Mouse (Mus musculus) myocyte (in vitro differentiated cells): ENCODE data around the gene Inip.

Experiments
- MYOG ChIP-seq, 3 experiments: IDR thresholded peaks; one replicate each; pipeline ENCODE4 v1.6.1; 2011; ENCODE audit warnings: control low read depth in 2 of 3, low read depth in 2 of 3, mild to moderate bottlenecking in 2 of 3; ENCODE audit not compliant: insufficient read length in 2 of 3, control insufficient read depth in 1 of 3, insufficient read depth in 1 of 3
- POLR2A ChIP-seq: IDR thresholded peaks from one replicate; pipeline ENCODE4 v1.6.1; 2011; ENCODE audit warnings: low read depth, mild to moderate bottlenecking, control low read depth, moderate library complexity; ENCODE audit not compliant: insufficient read length
- REST ChIP-seq: IDR thresholded peaks from one replicate; pipeline ENCODE4 v1.6.1; 2011; ENCODE audit warnings: mild to moderate bottlenecking, control low read depth, moderate library complexity; ENCODE audit not compliant: insufficient read depth, insufficient read length
- USF1 ChIP-seq: IDR thresholded peaks from one replicate; pipeline ENCODE4 v1.6.1; 2011; ENCODE audit warnings: low read depth, mild to moderate bottlenecking, control low read depth, moderate library complexity

DNA sequence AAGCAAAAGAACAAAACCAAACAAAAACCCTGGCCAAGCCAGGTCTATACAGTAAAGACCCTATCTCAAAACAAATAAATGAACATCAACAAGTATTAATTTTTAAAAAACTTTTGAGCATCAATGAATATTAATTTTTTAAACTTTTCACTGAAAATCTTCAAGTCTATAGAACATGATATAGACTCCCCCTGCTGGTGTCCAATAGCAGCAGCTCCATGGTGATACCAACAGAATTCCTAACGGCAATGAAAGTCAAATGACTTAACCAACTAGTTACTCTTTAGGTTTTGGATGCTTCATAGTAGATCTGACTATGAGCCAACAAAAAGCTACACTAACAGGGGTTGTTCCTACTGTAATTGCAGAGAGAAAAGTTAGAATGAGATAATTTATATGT, 20.8 kb downstream of the Inip start:
- TF ChIP-seq POLR2A (no peak), USF1 (no peak), REST (no peak), MYOG (IDR thresholded peaks at IDR 0.05; ENCODE audit: control insufficient read depth in 1 of 3, insufficient read depth in 1 of 3, insufficient read length in 2 of 3, low read depth in 2 of 3) (no peak)
